Mouse (Mus musculus): ENCODE measurements at regions not wholly inside any gene's neighbourhood (a gene's known extent, or its start where the extent isn't known, plus 50 kb on each side); places are given as distances from the start of the nearest gene placed in this dataset.
A peak's percentile ranks its signal among the peaks of the same experiment; 100 is the strongest.

GRCm38 (mm10) chr17:93460409-93460808 is 261.6 kb downstream of the Adcyap1 start:
- DNase-seq = no peak

GRCm38 (mm10) chr17:93463621-93464211 is 264.9 kb downstream of the Adcyap1 start:
- DNase-seq = no peak

- DNase-seq = no peak
These were observed 283.6 kb downstream of the Adcyap1 start for GRCm38 (mm10) chr17:93482378-93482777.

- no peak for DNase-seq
These were observed 285.7 kb downstream of the Adcyap1 start for GRCm38 (mm10) chr17:93484540-93484939.

- no peak for DNase-seq
These were observed 287.6 kb downstream of the Adcyap1 start for GRCm38 (mm10) chr17:93486442-93486841.

GRCm38 (mm10) chr17:93489988-93490732 is 291.3 kb downstream of the Adcyap1 start:
- no peak for DNase-seq

- no peak for DNase-seq
These were observed 310.2 kb downstream of the Adcyap1 start for GRCm38 (mm10) chr17:93508882-93509594.

- DNase-seq = no peak
These were observed 324.6 kb downstream of the Adcyap1 start for GRCm38 (mm10) chr17:93523406-93523805.

- no peak for DNase-seq
These were observed 327.2 kb downstream of the Adcyap1 start for GRCm38 (mm10) chr17:93525871-93526644.

GRCm38 (mm10) chr17:93532535-93532934 is 333.7 kb downstream of the Adcyap1 start:
- DNase-seq = no peak

GRCm38 (mm10) chr17:93534945-93535344 is 336.1 kb downstream of the Adcyap1 start:
- DNase-seq = no peak

- DNase-seq = no peak
These were observed 336.9 kb downstream of the Adcyap1 start for GRCm38 (mm10) chr17:93535751-93536150.

- no peak for DNase-seq
These were observed 343.0 kb downstream of the Adcyap1 start for GRCm38 (mm10) chr17:93541795-93542194.

- no peak for DNase-seq
These were observed 351.5 kb downstream of the Adcyap1 start for GRCm38 (mm10) chr17:93550339-93550738.

- no peak for DNase-seq
These were observed 357.1 kb downstream of the Adcyap1 start for GRCm38 (mm10) chr17:93555872-93556271.

- DNase-seq = peak; percentile 5
These were observed 364.5 kb downstream of the Adcyap1 start for GRCm38 (mm10) chr17:93563277-93563772.

GRCm38 (mm10) chr17:93579981-93580380 is 381.2 kb downstream of the Adcyap1 start:
- no peak for DNase-seq

GRCm38 (mm10) chr17:93598181-93598685 is 399.4 kb downstream of the Adcyap1 start:
- no peak for DNase-seq

GRCm38 (mm10) chr17:93600236-93600635 is 401.4 kb downstream of the Adcyap1 start:
- DNase-seq = no peak

- no peak for DNase-seq
These were observed 410.4 kb downstream of the Adcyap1 start for GRCm38 (mm10) chr17:93609261-93609660.

GRCm38 (mm10) chr17:93609942-93610596 is 411.3 kb downstream of the Adcyap1 start:
- DNase-seq = no peak

Measured in lung, postnatal 10 days (tissue).